Mouse (Mus musculus): Measurements from ENCODE around the gene Ppp1r37. TPM values are rescaled to one million over a fixed set of nuclear protein-coding genes. Genes with fewer than 3 reads are reported as not detected.

The Ppp1r37 gene
- 2.7 and 31.4 TPM in 2 replicates for polyA plus RNA-seq (2021; fragmentation: Nextera tagmentation)
- long read RNA-seq, experiment 1, transcript Ppp1r37-201 (13 exons, 3,816 nt): major isoform, 12 of 46 reads
- long read RNA-seq, experiment 1, partial matches to known transcripts: 27 of 46 reads
- long read RNA-seq, experiment 1, other reads (novel, unspliced or antisense): 5 of 46 reads
- long read RNA-seq, experiment 2, partial matches to known transcripts: 5 of 5 reads
- long read RNA-seq, experiment 2, other reads (novel, unspliced or antisense): 0 of 5 reads

GRCm38 (mm10) chr7:19562643-19563410 lies at the start of gene Ppp1r37:
TSS of gene Ppp1r37 (minus strand) at chr7:19563076.

DNA sequence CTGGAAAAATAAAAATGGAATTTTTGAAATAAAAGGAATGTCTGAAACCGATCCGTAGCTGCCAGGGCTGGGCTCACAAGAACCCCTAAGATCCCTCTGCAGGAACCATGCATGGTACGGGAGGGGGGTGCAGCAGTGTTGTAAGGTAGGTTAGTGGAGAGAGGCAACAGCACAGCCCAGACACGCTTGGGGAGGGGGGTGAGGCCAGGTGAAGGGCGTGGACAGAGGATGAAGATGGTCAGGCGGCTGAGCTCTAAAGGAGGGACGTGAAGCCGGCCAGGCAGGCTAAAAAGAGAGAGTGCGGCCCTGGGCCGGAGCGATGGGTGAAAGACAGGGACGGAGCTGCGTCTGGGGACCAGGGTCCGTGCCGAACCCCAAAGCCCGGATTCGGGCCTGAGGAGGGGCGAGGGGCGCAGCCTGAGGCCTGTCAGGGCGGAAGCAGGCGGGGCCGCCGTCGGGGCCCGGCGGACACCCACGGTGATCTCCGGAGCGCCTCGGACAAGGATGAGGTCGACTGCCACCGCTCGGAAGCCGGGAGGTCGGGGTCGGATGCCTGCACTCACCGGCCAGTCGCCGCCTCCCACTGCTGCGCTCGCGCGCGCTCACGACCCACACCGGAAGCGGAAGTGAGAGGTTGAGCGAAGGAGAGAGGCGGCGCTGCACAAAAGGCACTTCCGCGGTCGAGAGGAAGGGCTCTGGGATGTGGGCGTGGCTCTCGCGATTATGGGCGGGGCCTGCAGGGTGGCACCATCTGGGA lies 41.2 kb upstream of the Ppp1r37 start, which contains the start of gene Clasrp:
Gene Clasrp (minus strand): TSS at position 638 of the 757 bp plus-strand sequence.

DNA sequence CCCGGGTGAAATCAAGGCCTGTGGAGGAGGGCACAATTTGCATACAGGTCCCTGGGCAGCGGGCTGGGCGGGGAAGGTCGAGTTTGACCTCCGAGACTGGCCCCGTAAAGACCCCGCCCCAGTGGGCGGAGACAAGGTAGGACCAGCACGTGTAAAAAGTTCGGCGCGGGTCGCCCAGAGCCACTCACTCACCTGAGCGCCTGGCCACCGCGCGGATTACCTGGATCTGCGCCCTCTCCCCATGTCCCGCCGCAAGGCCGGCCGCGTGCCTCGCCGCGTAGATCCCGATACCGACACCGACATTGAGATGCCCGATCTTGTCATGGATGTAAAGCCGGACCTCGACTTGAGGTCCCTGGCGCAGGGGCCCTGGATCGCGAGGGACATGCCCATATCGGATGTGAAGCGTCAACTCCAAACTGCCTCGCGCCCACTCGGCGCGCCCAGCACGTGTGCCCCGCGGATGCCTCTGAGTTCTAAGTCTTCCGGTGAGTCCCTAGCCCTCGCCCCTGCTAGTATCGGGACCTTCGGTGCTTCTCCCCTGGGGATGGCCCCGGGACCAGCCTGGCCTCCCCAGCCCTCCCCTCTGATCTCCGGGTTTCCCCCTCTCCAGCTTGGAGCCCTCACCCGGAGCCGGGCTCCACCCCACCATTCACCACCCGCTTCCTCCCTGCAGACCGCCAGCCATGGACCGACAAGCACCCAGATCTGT lies 14.4 kb upstream of the Ppp1r37 start, which contains the start of the genes Zfp296 and Gemin7:
Gene Zfp296 (plus strand): TSS at position 147 of the 712 bp plus-strand sequence.
Gene Gemin7 (minus strand): TSS at position 455 of the 712 bp plus-strand sequence.

DNA sequence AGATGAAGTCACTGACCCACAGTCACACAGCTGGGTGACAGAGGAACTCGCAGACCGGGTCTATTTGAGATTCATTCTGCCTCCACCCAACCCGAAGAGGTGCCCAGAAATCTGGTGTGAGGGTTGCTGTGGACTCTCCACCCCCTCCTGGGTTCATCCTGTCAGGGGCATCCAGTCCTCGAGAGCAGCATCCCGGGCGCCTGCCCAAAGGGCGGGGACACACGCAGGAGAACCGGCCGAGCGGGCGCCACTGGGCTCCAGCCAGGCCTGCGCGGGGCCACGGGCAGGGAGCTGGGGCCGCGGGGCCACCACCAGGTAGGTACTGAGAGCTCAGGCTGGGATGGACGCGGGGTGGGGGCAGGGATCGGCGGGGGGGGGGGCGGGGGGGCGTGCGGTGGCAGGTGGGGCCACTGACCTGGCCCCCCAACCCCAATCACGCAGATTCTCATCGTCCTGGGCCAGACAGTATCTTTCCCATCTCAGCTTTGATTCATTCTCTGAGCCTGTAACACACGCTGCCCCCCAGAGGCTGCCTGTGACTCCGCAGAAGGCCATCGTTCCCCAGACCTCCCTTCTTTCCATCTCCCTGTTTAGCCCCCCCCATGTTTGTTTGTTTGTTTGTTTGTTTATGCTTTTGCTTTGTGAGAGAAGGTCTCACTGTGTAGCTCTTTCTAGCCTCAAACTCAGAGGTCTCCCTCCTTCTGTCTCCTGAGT lies 45.1 kb downstream of the Ppp1r37 start, which contains the start of gene Nkpd1:
Gene Nkpd1 (plus strand): TSS at position 187 of the 714 bp plus-strand sequence.

DNA sequence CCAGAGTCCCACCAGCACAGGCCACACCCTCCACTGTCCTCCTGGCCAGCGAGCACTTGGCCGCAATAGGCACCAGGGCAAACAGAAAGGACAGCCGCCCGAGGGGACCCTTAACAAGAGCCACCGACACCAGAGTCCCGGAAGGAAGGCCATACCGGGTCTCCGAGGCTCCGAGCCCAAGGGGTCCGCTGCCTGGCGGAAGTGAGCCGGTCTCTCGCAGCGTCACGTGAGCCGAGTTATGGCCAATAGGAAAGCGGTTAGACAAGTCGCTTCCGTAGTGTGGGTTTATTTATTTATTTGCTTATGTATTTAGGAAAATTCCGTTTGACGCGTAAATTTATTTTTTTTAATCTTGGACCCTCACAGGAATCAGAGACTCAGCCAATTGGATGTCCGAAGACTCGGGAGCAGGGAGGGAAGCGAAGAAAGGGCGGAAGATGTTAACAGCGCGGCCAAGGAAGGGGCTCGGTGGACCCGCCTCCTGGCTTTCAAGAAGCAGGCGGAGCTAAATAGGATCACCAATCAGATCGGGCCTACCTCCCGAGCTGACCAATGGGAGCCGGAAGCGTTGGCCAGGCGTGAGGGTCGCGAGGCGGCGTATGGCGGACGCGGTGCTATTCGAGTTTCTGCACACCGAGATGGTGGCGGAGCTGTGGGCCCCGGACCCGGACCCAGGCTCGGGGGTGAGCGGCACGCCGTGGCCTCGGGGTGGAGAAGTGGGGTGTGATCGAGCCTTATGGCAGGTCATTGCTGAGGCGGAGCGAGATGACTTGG lies 54.5 kb downstream of the Ppp1r37 start, which contains the start of the genes Bloc1s3 and Trappc6a:
Gene Bloc1s3 (minus strand): TSS at position 218 of the 774 bp plus-strand sequence.
Gene Trappc6a (plus strand): TSS at position 246 of the 774 bp plus-strand sequence.

Other genes with a start within 250 kb of the Ppp1r37 start
- gene Ercc1, start 218.3 kb downstream of the Ppp1r37 start, polyA plus RNA-seq (2021; fragmentation: Nextera tagmentation): 44.3 and 59.0 TPM in 2 replicates
- 15.0 and 15.5 TPM in 2 replicates for gene Cd3eap, start 203.6 kb downstream of the Ppp1r37 start, polyA plus RNA-seq (2021; fragmentation: Nextera tagmentation)
- gene Ppp1r13l, start 203.3 kb downstream of the Ppp1r37 start, polyA plus RNA-seq (2021; fragmentation: Nextera tagmentation): 0.76 and 2.5 TPM in 2 replicates
- 3.6 and 6.7 TPM in 2 replicates for gene Ercc2, start 181.1 kb downstream of the Ppp1r37 start, polyA plus RNA-seq (2021; fragmentation: Nextera tagmentation)
- gene Klc3, start 159.0 kb downstream of the Ppp1r37 start, polyA plus RNA-seq (2021; fragmentation: Nextera tagmentation): 1.6 TPM in 2 replicates
- gene Ckm, start 158.3 kb downstream of the Ppp1r37 start, polyA plus RNA-seq (2021; fragmentation: Nextera tagmentation): 0.15 and 0.31 TPM in 2 replicates
- gene Mark4, start 104.3 kb downstream of the Ppp1r37 start, polyA plus RNA-seq (2021; fragmentation: Nextera tagmentation): 6.0 and 12.2 TPM in 2 replicates
- 0.25 and 0.54 TPM in 2 replicates for gene Exoc3l2, start 99.7 kb downstream of the Ppp1r37 start, polyA plus RNA-seq (2021; fragmentation: Nextera tagmentation)
- 3.6 and 3.8 TPM in 2 replicates for gene Bloc1s3, start 54.7 kb downstream of the Ppp1r37 start, polyA plus RNA-seq (2021; fragmentation: Nextera tagmentation)
- gene Trappc6a, start 54.7 kb downstream of the Ppp1r37 start, polyA plus RNA-seq (2021; fragmentation: Nextera tagmentation): 37.7 and 37.9 TPM in 2 replicates
- 1.3 and 2.3 TPM in 2 replicates for gene Nkpd1, start 45.2 kb downstream of the Ppp1r37 start, polyA plus RNA-seq (2021; fragmentation: Nextera tagmentation)
- gene Zfp296, start 14.2 kb upstream of the Ppp1r37 start, polyA plus RNA-seq (2021; fragmentation: Nextera tagmentation): 3.1 and 3.6 TPM in 2 replicates
- gene Gemin7, start 14.5 kb upstream of the Ppp1r37 start, polyA plus RNA-seq (2021; fragmentation: Nextera tagmentation): 140 and 141 TPM in 2 replicates
- 9.7 and 15.1 TPM in 2 replicates for gene Clasrp, start 41.4 kb upstream of the Ppp1r37 start, polyA plus RNA-seq (2021; fragmentation: Nextera tagmentation)
- gene Relb, start 66.4 kb upstream of the Ppp1r37 start, polyA plus RNA-seq (2021; fragmentation: Nextera tagmentation): 5.7 and 8.2 TPM in 2 replicates
- gene Clptm1, start 102.0 kb upstream of the Ppp1r37 start, polyA plus RNA-seq (2021; fragmentation: Nextera tagmentation): 86.9 and 119 TPM in 2 replicates
- gene Apoc2, start 114.9 kb upstream of the Ppp1r37 start, polyA plus RNA-seq (2021; fragmentation: Nextera tagmentation): not detected in 2 replicates
- not detected in 2 replicates for gene Gm44805, start 118.3 kb upstream of the Ppp1r37 start, polyA plus RNA-seq (2021; fragmentation: Nextera tagmentation)
- gene Apoc4, start 118.4 kb upstream of the Ppp1r37 start, polyA plus RNA-seq (2021; fragmentation: Nextera tagmentation): not detected in 2 replicates
- 1.7 and 5.7 TPM in 2 replicates for gene Apoc1, start 129.6 kb upstream of the Ppp1r37 start, polyA plus RNA-seq (2021; fragmentation: Nextera tagmentation)
- 7,501 and 8,830 TPM in 2 replicates for gene Apoe, start 136.1 kb upstream of the Ppp1r37 start, polyA plus RNA-seq (2021; fragmentation: Nextera tagmentation)
- gene Tomm40, start 152.4 kb upstream of the Ppp1r37 start, polyA plus RNA-seq (2021; fragmentation: Nextera tagmentation): 148 and 163 TPM in 2 replicates
- gene Nectin2, start 187.4 kb upstream of the Ppp1r37 start, polyA plus RNA-seq (2021; fragmentation: Nextera tagmentation): 5.5 and 5.7 TPM in 2 replicates
- 6.3 and 14.9 TPM in 2 replicates for gene Bcam, start 207.9 kb upstream of the Ppp1r37 start, polyA plus RNA-seq (2021; fragmentation: Nextera tagmentation)
- 0.18 TPM in 1 of 2 replicates, not detected in the other for gene Cblc, start 233.7 kb upstream of the Ppp1r37 start, polyA plus RNA-seq (2021; fragmentation: Nextera tagmentation)

All from left cerebral cortex, adult 6 months (tissue).